26 mouse cellular contexts compared by ENCODE assay signal in genomic region chr3:51852692-51853091, GRCm38 (mm10).
A peak's percentile ranks its signal among the peaks of the same experiment; 100 is the strongest.
DNase-seq lines count a peak whose midpoint lies in the region; ATAC-seq and TF ChIP-seq lines count a peak whose summit lies in the region.
"Had no signal": no experiment of that assay in that cellular context is flagged by ENCODE, and none has a peak within 500 bp of the region (broad histone marks: within the 10 kb centered on the region; RNA-seq: fewer than 3 reads in every experiment).

No protein-coding gene starts in this region.

- no peak overlapping the region for H3K4me2 ChIP-seq in liver, embryonic 14.5 days (ENCODE audit: low read depth)
- H3K4me2 ChIP-seq in liver, embryonic 12.5 days: no peak overlapping the region
- H3K4me2 ChIP-seq: heart, embryonic 11.5 days; hindbrain, embryonic 12.5 days; limb, embryonic 12.5 days; liver, embryonic 13.5 days; neural tube, embryonic 13.5 days had no signal

- no peaks in the 10 kb centered on the region for H3K27me3 ChIP-seq in heart, adult 2 months (ENCODE audit: control insufficient read depth, insufficient read depth, low read length)
- no peaks in the 10 kb centered on the region for H3K27me3 ChIP-seq in liver, embryonic 14.5 days (ENCODE audit: control insufficient read depth, insufficient read depth, low read length)
- no peaks in the 10 kb centered on the region for H3K27me3 ChIP-seq in liver, embryonic 12.5 days (replicated peaks)
- no peaks in the 10 kb centered on the region for H3K27me3 ChIP-seq in MEL (ENCODE audit: control insufficient read depth in 1 of 2, insufficient read depth in 2 of 2, low read length in 2 of 2)
- H3K27me3 ChIP-seq: CH12.LX; hindbrain, embryonic 12.5 days; limb, embryonic 12.5 days; liver, embryonic 13.5 days; megakaryocyte, embryonic 14.5 days; neural tube, embryonic 13.5 days had no signal

- no peak overlapping the region for H3K4me3 ChIP-seq in heart, adult 2 months
- H3K4me3 ChIP-seq in liver, embryonic 14.5 days (ENCODE audit: insufficient read depth in 1 of 2, low read depth in 2 of 2, low read length in 2 of 2): no peak overlapping the region
- H3K4me3 ChIP-seq in liver, embryonic 12.5 days: no peak overlapping the region
- no peak overlapping the region for H3K4me3 ChIP-seq in MEL (ENCODE audit: control insufficient read depth in 1 of 2, insufficient read depth in 1 of 2, low read depth in 2 of 2, low read length in 2 of 2)
- H3K4me3 ChIP-seq: forebrain, embryonic 10.5 days; hindbrain, embryonic 12.5 days; limb, embryonic 12.5 days; liver, embryonic 13.5 days; megakaryocyte, embryonic 14.5 days; myocyte; neural tube, embryonic 13.5 days had no signal

- H3K79me2 ChIP-seq in heart, adult 2 months (replicated peaks; ENCODE audit: control insufficient read depth, insufficient read depth, low read length): no peaks in the 10 kb centered on the region
- H3K79me2 ChIP-seq in MEL (ENCODE audit: control insufficient read depth, insufficient read depth, low read length, poor library complexity): no peaks in the 10 kb centered on the region

- intact Hi-C loops in heart, adult 2 months (cut with DNase I): no loop called here
- intact Hi-C loops in heart, postnatal 14 days (cut with DNase I): no loop called here

- WGBS in heart, adult 2 months: 73% methylated on average over 3 of the region's 3 CpGs
- WGBS in liver, embryonic 14.5 days (ENCODE audit: insufficient replicate concordance): 53% methylated on average over 3 of the region's 3 CpGs
- WGBS in liver, embryonic 12.5 days (ENCODE audit: insufficient replicate concordance): 57% methylated on average over 3 of the region's 3 CpGs

- ATAC-seq in liver, embryonic 14.5 days (ENCODE audit: insufficient read depth): no peak
- ATAC-seq in liver, embryonic 12.5 days: no peak
- ATAC-seq: inflammation-experienced regulatory T-cells, adult 6 months had no signal

- no peak for DNase-seq in heart, adult 2 months
- no peak for DNase-seq in heart, postnatal 14 days
- no peak for DNase-seq in liver, embryonic 14.5 days (ENCODE audit: low read depth in 3 of 3, low spot score in 3 of 3)
- peak; percentile 7 for DNase-seq in 416B (ENCODE audit: low read depth)
- DNase-seq in MEL (ENCODE audit: low read depth, low spot score): peak; percentile 20
- no peak for DNase-seq in yolk sac, embryonic 10.5 days (ENCODE audit: low spot score)
- DNase-seq in urinary bladder, postnatal 10 days (ENCODE audit: low spot score): no peak
- DNase-seq: adrenal gland, postnatal 25 days; cerebellum, adult 11 months; kidney, adult 8-10 months; kidney, postnatal 25 days; liver, embryonic 13.5 days; lung, postnatal 36 days; midbrain, embryonic 14.5 days; right cerebral cortex, postnatal 4 days; thymus, postnatal 25 days had no signal

- TF ChIP-seq EP300 in heart, adult 2 months (IDR thresholded peaks at IDR 0.05; ENCODE audit: insufficient read depth, low read depth, low read length): no peak
- no peak for TF ChIP-seq EP300 in liver, embryonic 14.5 days (IDR thresholded peaks at IDR 0.05; ENCODE audit: low read depth)
- TF ChIP-seq EP300 in MEL (IDR thresholded peaks at IDR 0.05; ENCODE audit: low read depth in 1 of 2, low read length in 2 of 2): no peak

- H3K27ac ChIP-seq in heart, adult 2 months: no peak overlapping the region
- no peak overlapping the region for H3K27ac ChIP-seq in liver, embryonic 14.5 days
- no peak overlapping the region for H3K27ac ChIP-seq in liver, embryonic 12.5 days
- no peak overlapping the region for H3K27ac ChIP-seq in MEL (ENCODE audit: control insufficient read depth, low read depth, low read length)
- H3K27ac ChIP-seq: forebrain, embryonic 10.5 days; limb, embryonic 12.5 days; liver, embryonic 13.5 days had no signal

- peak; percentile 36 for TF ChIP-seq CTCF in heart, adult 2 months (IDR thresholded peaks at IDR 0.05)
- peak; percentile 40 for TF ChIP-seq CTCF in liver, embryonic 14.5 days (IDR thresholded peaks at IDR 0.05; ENCODE audit: low read depth)
- peak in 2 of 3 experiments; percentile 21 to 35; a peak in 3 of 6 replicates for TF ChIP-seq CTCF in MEL (IDR thresholded peaks at IDR 0.05 in 2 of 3, conservative IDR thresholded peaks at IDR 0.05 in 1 of 3; ENCODE audit: control insufficient read depth in 1 of 3, insufficient read depth in 1 of 3, low read depth in 2 of 3, low read length in 3 of 3, poor library complexity in 1 of 3, severe bottlenecking in 1 of 3)

- H3K4me1 ChIP-seq in heart, adult 2 months (ENCODE audit: control insufficient read depth, insufficient read depth, low read length): no peaks in the 10 kb centered on the region
- H3K4me1 ChIP-seq in liver, embryonic 14.5 days (replicated peaks; ENCODE audit: control insufficient read depth in 2 of 2, insufficient read depth in 2 of 2, low read length in 1 of 2): peaks cover 0 to 3% of the 10 kb centered on the region in 2 experiments; a peak in 2 of 4 replicates
- peaks cover 3% of the 10 kb centered on the region; the same call in 1 of the 2 replicates for H3K4me1 ChIP-seq in liver, embryonic 12.5 days
- H3K4me1 ChIP-seq in MEL (ENCODE audit: control insufficient read depth in 1 of 2, insufficient read depth in 2 of 2, low read length in 2 of 2): peaks cover 0 to under 1% of the 10 kb centered on the region in 2 experiments; a peak in 1 of 4 replicates
- H3K4me1 ChIP-seq: limb, embryonic 12.5 days had no signal

- H3K36me3 ChIP-seq in heart, adult 2 months (ENCODE audit: control insufficient read depth, insufficient read depth, low read length): no peaks in the 10 kb centered on the region
- H3K36me3 ChIP-seq in liver, embryonic 14.5 days (replicated peaks; ENCODE audit: control insufficient read depth, insufficient read depth, low read depth): no peaks in the 10 kb centered on the region
- H3K36me3 ChIP-seq in liver, embryonic 12.5 days: peaks cover 13% of the 10 kb centered on the region
- H3K36me3 ChIP-seq in MEL (ENCODE audit: control insufficient read depth in 1 of 2, insufficient read depth in 2 of 2, low read length in 2 of 2): no peaks in the 10 kb centered on the region
- H3K36me3 ChIP-seq: liver, embryonic 13.5 days had no signal

- no peak for TF ChIP-seq POLR2A in heart, adult 2 months (IDR thresholded peaks at IDR 0.05; ENCODE audit: insufficient read depth, low read depth, low read length)
- TF ChIP-seq POLR2A in MEL (IDR thresholded peaks at IDR 0.05; ENCODE audit: control insufficient read depth in 1 of 2, insufficient read depth in 1 of 2, low read depth in 1 of 2, low read length in 2 of 2, poor library complexity in 1 of 2): no peak

- TF ChIP-seq RAD21 in MEL (IDR thresholded peaks at IDR 0.05; ENCODE audit: low read depth, low read length): peak; percentile 16

- H3K9me3 ChIP-seq in liver, embryonic 14.5 days (ENCODE audit: control insufficient read depth, low read length): no peaks in the 10 kb centered on the region
- no peaks in the 10 kb centered on the region for H3K9me3 ChIP-seq in liver, embryonic 12.5 days (replicated peaks)
- no peaks in the 10 kb centered on the region for H3K9me3 ChIP-seq in MEL (replicated peaks; ENCODE audit: insufficient read depth, low read length)
- H3K9me3 ChIP-seq: forebrain, embryonic 10.5 days; hindbrain, embryonic 12.5 days; limb, embryonic 12.5 days; liver, embryonic 13.5 days; megakaryocyte, embryonic 14.5 days; neural tube, embryonic 13.5 days had no signal

- no peak overlapping the region for H3K9ac ChIP-seq in heart, adult 2 months (ENCODE audit: low read depth, low read length)
- H3K9ac ChIP-seq in liver, embryonic 14.5 days (replicated peaks): no peak overlapping the region
- H3K9ac ChIP-seq in liver, embryonic 12.5 days: no peak overlapping the region
- H3K9ac ChIP-seq in MEL (ENCODE audit: control insufficient read depth, low read depth, low read length, poor library complexity, severe bottlenecking): no peak overlapping the region
- H3K9ac ChIP-seq: hindbrain, embryonic 12.5 days; limb, embryonic 12.5 days; liver, embryonic 13.5 days; neural tube, embryonic 13.5 days had no signal

TF ChIP-seq in MEL, 35 proteins besides CTCF, POLR2A, EP300 and RAD21:
- TF ChIP-seq TCF12 (IDR thresholded peaks at IDR 0.05; ENCODE audit: low read depth, low read length) (no peak), SMC3 (IDR thresholded peaks at IDR 0.05; ENCODE audit: low read depth, low read length) (peak; percentile 30; the same call in 1 of the 2 replicates)

Comparison
In these comparisons a context has a peak if more than half of its experiments do, and no peak if none do; other contexts are left out.
1. DNase-seq: peak in 416B (single experiment) and MEL (single experiment); none in heart, adult 2 months (0 of 2), heart, postnatal 14 days (0 of 2), liver, embryonic 14.5 days (0 of 3), yolk sac, embryonic 10.5 days (single experiment) and urinary bladder, postnatal 10 days (single experiment).
2. Peak in every context shown above with its lines, with median percentiles within 50 percentile points of each other: CTCF ChIP-seq.